ENCODE assay signal across 24 mouse cellular contexts in genomic region chr6:127278402-127278801, GRCm38 (mm10).
DNase-seq lines count a peak whose midpoint lies in the region; ATAC-seq and TF ChIP-seq lines count a peak whose summit lies in the region.
"Had no signal": no experiment of that assay in that cellular context is flagged by ENCODE, and none has a peak within 500 bp of the region (broad histone marks: within the 10 kb centered on the region; RNA-seq: fewer than 3 reads in every experiment).

No protein-coding gene starts in this region.

- dilution Hi-C loops in CH12.LX (cut with MboI; ENCODE audit: extremely low pct_ligation_motif_present, extremely low pct_unique_long_range_greater_than_20kb, low sequenced_read_pairs): no loop called here

- no peak for TF ChIP-seq EP300 in CH12.LX (IDR thresholded peaks at IDR 0.05; ENCODE audit: low read length)

- H3K27ac ChIP-seq in forebrain, embryonic 11.5 days (ENCODE audit: low read depth, low read length): no peak overlapping the region
- no peak overlapping the region for H3K27ac ChIP-seq in forebrain, embryonic 14.5 days (ENCODE audit: low read depth, low read length)
- H3K27ac ChIP-seq in layer of hippocampus, adult 2 months: no peak overlapping the region
- H3K27ac ChIP-seq in CH12.LX (ENCODE audit: insufficient read depth, low read depth): no peak overlapping the region
- H3K27ac ChIP-seq: gastrocnemius, adult 2 months; heart, embryonic 15.5 days; liver, embryonic 13.5 days; midbrain, embryonic 15.5 days; stomach, embryonic 15.5 days had no signal

- no peaks in the 10 kb centered on the region for H3K79me2 ChIP-seq in CH12.LX (replicated peaks; ENCODE audit: control insufficient read depth, extremely low read depth, insufficient read depth, poor library complexity, severe bottlenecking)

- H3K27me3 ChIP-seq in forebrain, embryonic 11.5 days (ENCODE audit: control insufficient read depth, insufficient read depth, low read length): no peaks in the 10 kb centered on the region
- H3K27me3 ChIP-seq in forebrain, embryonic 14.5 days (replicated peaks; ENCODE audit: control insufficient read depth, insufficient read depth, low read length): no peaks in the 10 kb centered on the region
- peaks cover 1% of the 10 kb centered on the region for H3K27me3 ChIP-seq in CH12.LX (replicated peaks)
- H3K27me3 ChIP-seq: heart, embryonic 15.5 days; liver, embryonic 13.5 days; midbrain, embryonic 15.5 days; stomach, embryonic 15.5 days had no signal

- in situ Hi-C loops in CH12.LX (cut with MboI; ENCODE audit: low pct_ligation_motif_present, low pct_unique_long_range_greater_than_20kb, low sequenced_read_pairs): no loop called here

- no peak overlapping the region for H3K9ac ChIP-seq in forebrain, embryonic 11.5 days (ENCODE audit: low read length)
- no peak overlapping the region for H3K9ac ChIP-seq in forebrain, embryonic 14.5 days (ENCODE audit: low read length)
- no peak overlapping the region for H3K9ac ChIP-seq in CH12.LX (ENCODE audit: insufficient read depth, low read depth)
- H3K9ac ChIP-seq: heart, embryonic 15.5 days; liver, embryonic 13.5 days; midbrain, embryonic 15.5 days; stomach, embryonic 15.5 days had no signal

- no peaks in the 10 kb centered on the region; the same call in 1 of the 2 replicates for H3K9me3 ChIP-seq in forebrain, embryonic 11.5 days (ENCODE audit: control insufficient read depth, low read length)
- H3K9me3 ChIP-seq in forebrain, embryonic 14.5 days (replicated peaks; ENCODE audit: control insufficient read depth, low read length): no peaks in the 10 kb centered on the region
- peaks cover 17% of the 10 kb centered on the region for H3K9me3 ChIP-seq in CH12.LX (replicated peaks; ENCODE audit: low read length)
- H3K9me3 ChIP-seq: heart, embryonic 15.5 days; midbrain, embryonic 15.5 days; stomach, embryonic 15.5 days had no signal

- H3K36me3 ChIP-seq in forebrain, embryonic 11.5 days (ENCODE audit: control insufficient read depth, insufficient read depth, low read length): no peaks in the 10 kb centered on the region
- H3K36me3 ChIP-seq in forebrain, embryonic 14.5 days (ENCODE audit: control insufficient read depth, insufficient read depth, low read length): no peaks in the 10 kb centered on the region
- no peaks in the 10 kb centered on the region for H3K36me3 ChIP-seq in CH12.LX (replicated peaks in 1 of 2; ENCODE audit: control insufficient read depth in 1 of 2, insufficient read depth in 1 of 2, low read length in 1 of 2)
- H3K36me3 ChIP-seq: heart, embryonic 15.5 days; liver, embryonic 13.5 days; midbrain, embryonic 15.5 days; stomach, embryonic 15.5 days had no signal

- TF ChIP-seq POLR2A in CH12.LX (IDR thresholded peaks at IDR 0.05; ENCODE audit: low read depth, low read length): no peak

- no peak for ATAC-seq in forebrain, embryonic 11.5 days (replicated peaks; ENCODE audit: low FRiP score)
- no peak for ATAC-seq in forebrain, embryonic 14.5 days
- ATAC-seq: activated CD4-positive, CD25-positive, alpha-beta regulatory T cell, adult 4 months; CD4-positive, CD25-positive, alpha-beta regulatory T cell, adult 4 months; hindbrain, embryonic 16.5 days; midbrain, embryonic 15.5 days had no signal

- TF ChIP-seq CTCF in layer of hippocampus, adult 2 months (conservative IDR thresholded peaks at IDR 0.05): peak; percentile 26; the same call in 1 of the 2 replicates
- peak in 1 of 2 experiments; percentile 19; a peak in 1 of 4 replicates for TF ChIP-seq CTCF in CH12.LX (conservative IDR thresholded peaks at IDR 0.05 in 1 of 2, IDR thresholded peaks at IDR 0.05 in 1 of 2; ENCODE audit: low read depth in 2 of 2, low read length in 2 of 2)

- WGBS in forebrain, embryonic 11.5 days: 83% methylated on average over 4 of the region's 4 CpGs
- WGBS in forebrain, embryonic 14.5 days: 79% methylated on average over 4 of the region's 4 CpGs

- H3K4me3 ChIP-seq in forebrain, embryonic 11.5 days (ENCODE audit: low read depth, low read length): no peak overlapping the region
- H3K4me3 ChIP-seq in forebrain, embryonic 14.5 days (ENCODE audit: low read depth, low read length): no peak overlapping the region
- H3K4me3 ChIP-seq in layer of hippocampus, adult 2 months: no peak overlapping the region
- H3K4me3 ChIP-seq in CH12.LX (replicated peaks in 1 of 3; ENCODE audit: low read depth in 2 of 3, low read length in 2 of 3, poor library complexity in 1 of 3): no peak overlapping the region
- H3K4me3 ChIP-seq: gastrocnemius, adult 2 months; heart, embryonic 15.5 days; liver, embryonic 13.5 days; midbrain, embryonic 15.5 days; stomach, embryonic 15.5 days had no signal

- TF ChIP-seq RAD21 in CH12.LX (IDR thresholded peaks at IDR 0.05; ENCODE audit: low read depth, low read length): no peak; the same call in 1 of the 2 replicates

- H3K4me1 ChIP-seq in forebrain, embryonic 11.5 days (replicated peaks; ENCODE audit: control insufficient read depth, insufficient read depth, low read length): no peaks in the 10 kb centered on the region
- no peaks in the 10 kb centered on the region for H3K4me1 ChIP-seq in forebrain, embryonic 14.5 days (ENCODE audit: control insufficient read depth, insufficient read depth, low read length)
- no peaks in the 10 kb centered on the region for H3K4me1 ChIP-seq in CH12.LX (ENCODE audit: control insufficient read depth in 1 of 2, insufficient read depth in 2 of 2)
- H3K4me1 ChIP-seq: liver, embryonic 13.5 days; midbrain, embryonic 15.5 days had no signal

- no peak overlapping the region for H3K4me2 ChIP-seq in forebrain, embryonic 11.5 days (ENCODE audit: low read depth, low read length, severe bottlenecking)
- H3K4me2 ChIP-seq in forebrain, embryonic 14.5 days (ENCODE audit: low read length): no peak overlapping the region
- H3K4me2 ChIP-seq in CH12.LX (ENCODE audit: insufficient read depth, low read depth, poor library complexity, severe bottlenecking): no peak overlapping the region
- H3K4me2 ChIP-seq: heart, embryonic 15.5 days; liver, embryonic 13.5 days; midbrain, embryonic 15.5 days; stomach, embryonic 15.5 days had no signal

- DNase-seq in forebrain, embryonic 11.5 days (ENCODE audit: low spot score): peak; percentile 38
- no peak for DNase-seq in forebrain, embryonic 14.5 days (ENCODE audit: low spot score)
- DNase-seq in layer of hippocampus, adult 2 months (ENCODE audit: low spot score in 2 of 2): no peak
- no peak for DNase-seq in layer of hippocampus, postnatal 10 days (ENCODE audit: low spot score in 2 of 2)
- DNase-seq in CH12.LX (ENCODE audit: extremely low read depth) (no peak), ZHBTc4 (ENCODE audit: low read depth, low spot score) (peak; percentile 20)
- DNase-seq in B cell, adult 2 months: no peak
- no peak for DNase-seq in spleen, postnatal 36 days (ENCODE audit: low spot score in 2 of 2)
- DNase-seq: adrenal gland, postnatal 10 days; cerebellum, postnatal 10 days; embryo, embryonic 11 days; gastrocnemius, adult 2 months; heart, postnatal 4 days; kidney, adult 18-20 months; kidney, postnatal 14 days; liver, embryonic 13.5 days; lung, postnatal 14 days; right cerebral cortex, postnatal 14 days had no signal

TF ChIP-seq in CH12.LX, 34 proteins besides CTCF, POLR2A, EP300 and RAD21:
- TF ChIP-seq SMC3 (IDR thresholded peaks at IDR 0.05; ENCODE audit: low read depth, low read length): peak; percentile 13; the same call in 1 of the 2 replicates
- TF ChIP-seq USF1 (IDR thresholded peaks at IDR 0.05; ENCODE audit: low read depth, low read length): no peak
TF ChIP-seq in CH12.LX: peak in this region for 1.

Comparison
In these comparisons a context has a peak if more than half of its experiments do, and no peak if none do; other contexts are left out.
1. DNase-seq: peak in forebrain, embryonic 11.5 days (single experiment) and ZHBTc4 (single experiment); none in forebrain, embryonic 14.5 days (single experiment), layer of hippocampus, adult 2 months (0 of 2), layer of hippocampus, postnatal 10 days (0 of 2), CH12.LX (single experiment), B cell, adult 2 months (0 of 2) and spleen, postnatal 36 days (0 of 2).